Mouse (Mus musculus) ZHBTc4 (cell line): ENCODE results near the gene A730061H03Rik.

Experiments used
- DNase-seq: peaks from one replicate; pipeline ENCODE4 v3.0.0-alpha.2; 2011; ENCODE audit warnings: low read depth, low spot score

A730061H03Rik gene

GRCm38 (mm10) chr14:55560202-55561073, at the start of gene A730061H03Rik:
TSS of gene A730061H03Rik (minus strand) at chr14:55560406.
- DNase-seq = peak; percentile 99

DNA sequence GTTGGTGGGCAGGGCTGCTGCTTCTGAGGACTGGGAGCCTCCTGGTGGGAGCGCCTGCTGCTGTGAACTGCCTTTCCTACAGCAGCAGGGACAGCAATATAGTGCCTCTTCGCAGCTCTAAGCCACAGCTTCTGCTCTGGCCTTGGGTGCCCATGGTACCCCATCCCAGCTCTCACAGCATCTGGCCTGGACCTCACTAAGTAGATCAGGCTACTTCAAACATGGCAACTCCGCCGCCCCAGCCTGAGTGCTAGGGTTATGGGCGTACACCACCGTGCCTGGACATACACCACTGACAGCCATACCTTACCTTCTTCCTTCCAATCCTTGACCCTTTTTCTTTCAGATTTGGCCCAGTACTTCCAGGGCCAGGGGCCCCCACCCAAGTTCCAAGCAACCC, 48.1 kb upstream of the A730061H03Rik start:
- no peak for DNase-seq

GRCm38 (mm10) chr14:55605743-55606459, 45.7 kb upstream of the A730061H03Rik start:
- peak; percentile 48 for DNase-seq

- peak; percentile 53 for DNase-seq
Measured at GRCm38 (mm10) chr14:55604823-55605222, 44.6 kb upstream of the A730061H03Rik start.

- peak; percentile 98 for DNase-seq
Measured at GRCm38 (mm10) chr14:55603633-55604576, 43.7 kb upstream of the A730061H03Rik start.

DNA sequence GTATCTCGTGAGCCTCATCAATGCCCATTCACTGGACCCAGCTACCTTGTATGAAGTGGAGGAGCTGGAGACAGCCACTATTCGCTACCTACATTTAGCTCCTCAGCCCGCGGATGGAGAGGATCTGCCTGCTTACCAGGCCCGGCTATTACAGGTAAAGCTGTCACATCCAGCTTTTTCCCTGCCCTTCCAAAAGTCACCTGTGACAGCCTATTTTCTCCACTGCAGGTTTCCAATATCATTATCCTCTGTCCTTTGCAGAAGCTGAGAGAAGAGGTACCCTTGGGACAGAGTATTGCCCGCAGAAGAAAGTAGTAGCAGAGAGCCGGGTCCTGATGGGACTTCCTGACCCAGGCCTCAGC, 43.0 kb upstream of the A730061H03Rik start, which contains the start of gene Irf9:
TSS of gene Irf9 (plus strand) at position 301 of the 362 bp plus-strand sequence.
- DNase-seq = no peak

DNA sequence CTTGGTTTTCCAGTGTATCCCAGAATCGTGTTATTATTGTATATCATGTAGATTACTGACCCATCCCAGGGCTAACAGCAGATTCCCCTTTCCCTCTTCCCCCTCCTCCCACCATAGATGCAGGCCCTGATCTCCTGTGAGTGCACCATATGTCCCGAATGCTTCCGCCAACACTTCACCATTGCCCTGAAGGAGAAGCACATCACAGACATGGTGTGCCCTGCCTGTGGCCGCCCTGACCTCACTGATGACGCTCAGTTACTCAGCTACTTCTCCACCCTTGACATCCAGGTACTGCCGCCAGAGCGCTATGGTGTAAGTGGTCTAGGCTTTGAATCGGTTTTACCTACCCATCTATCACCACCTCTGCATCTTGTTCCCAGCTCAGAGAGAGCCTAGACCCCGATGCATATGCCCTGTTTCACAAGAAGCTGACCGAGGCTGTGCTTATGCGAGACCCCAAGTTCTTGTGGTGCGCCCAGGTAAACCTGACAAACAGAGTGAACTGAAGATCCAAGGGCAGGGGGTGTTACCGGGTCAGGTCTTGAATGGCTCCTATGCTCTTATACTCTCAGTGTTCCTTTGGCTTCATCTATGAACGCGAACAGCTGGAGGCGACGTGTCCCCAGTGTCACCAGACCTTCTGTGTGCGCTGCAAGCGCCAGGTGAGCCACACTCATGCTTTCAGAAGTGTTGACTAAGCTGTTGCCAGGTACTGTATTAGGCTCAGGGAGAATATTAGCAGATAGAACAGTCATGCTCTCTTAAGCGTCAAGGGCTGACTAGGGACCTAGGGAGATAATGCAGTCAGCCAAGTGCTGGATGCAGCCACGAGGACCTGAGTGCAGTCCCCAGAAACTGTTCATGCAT, 38.5 kb upstream of the A730061H03Rik start:
- no peak for DNase-seq

GRCm38 (mm10) chr14:55596036-55596690, 36.0 kb upstream of the A730061H03Rik start:
- no peak for DNase-seq

DNA sequence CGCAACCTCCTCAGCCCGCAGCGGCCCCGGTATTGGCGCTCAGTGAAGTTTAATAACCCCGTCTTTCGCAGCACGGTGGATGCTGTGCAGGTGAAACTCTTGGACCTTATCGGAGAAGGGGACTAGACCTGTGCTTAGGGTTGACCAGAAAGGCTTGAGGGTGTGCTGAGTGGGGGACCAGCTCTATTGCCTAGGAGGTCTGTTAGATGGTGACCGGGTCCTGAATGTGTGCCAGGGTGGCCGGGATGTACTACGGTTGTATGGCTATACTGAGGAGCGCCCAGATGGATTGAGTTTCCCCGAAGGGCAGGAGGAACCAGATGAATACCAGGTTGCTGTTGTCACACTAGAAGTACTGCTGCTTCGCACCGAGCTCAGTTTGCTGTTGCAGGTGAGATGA, 32.0 kb upstream of the A730061H03Rik start:
- DNase-seq = no peak

- DNase-seq = peak; percentile 98
Measured at GRCm38 (mm10) chr14:55591331-55591891, 31.2 kb upstream of the A730061H03Rik start, which contains the start of gene Rnf31. TSS of gene Rnf31 (plus strand) at chr14:55591708.

DNA sequence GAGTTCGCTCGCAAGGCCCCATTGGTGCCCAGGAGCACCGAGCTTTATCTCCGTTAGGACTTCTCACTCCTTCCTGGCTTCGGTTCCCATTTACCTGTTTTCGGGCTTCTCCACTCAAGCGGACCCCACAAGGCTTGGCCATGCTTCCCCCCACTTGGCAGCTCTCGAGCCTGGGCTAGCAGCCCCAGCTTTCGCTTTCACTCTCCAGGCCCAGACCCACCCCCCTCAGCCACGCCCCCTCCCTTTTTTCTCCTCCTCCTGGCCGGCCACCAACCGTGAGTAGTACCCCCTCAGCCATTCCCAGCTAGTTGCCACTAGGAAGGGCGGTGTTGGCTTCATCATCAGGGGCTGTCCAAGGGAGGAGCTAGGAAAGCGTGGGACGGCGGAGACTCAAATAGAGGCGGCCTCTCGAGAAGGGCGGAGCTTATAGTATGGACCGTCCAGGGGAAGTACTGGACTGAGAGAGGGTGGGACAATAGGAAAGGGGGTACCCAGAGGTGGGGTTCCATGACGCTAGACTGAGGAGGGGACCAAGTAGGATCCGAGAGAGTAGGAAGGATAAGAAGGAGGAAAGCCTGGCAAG, 30.6 kb upstream of the A730061H03Rik start, which contains the start of gene Psme2:
TSS of gene Psme2 (minus strand) at position 366 of the 583 bp plus-strand sequence.
- peak; percentile 98 for DNase-seq

DNA sequence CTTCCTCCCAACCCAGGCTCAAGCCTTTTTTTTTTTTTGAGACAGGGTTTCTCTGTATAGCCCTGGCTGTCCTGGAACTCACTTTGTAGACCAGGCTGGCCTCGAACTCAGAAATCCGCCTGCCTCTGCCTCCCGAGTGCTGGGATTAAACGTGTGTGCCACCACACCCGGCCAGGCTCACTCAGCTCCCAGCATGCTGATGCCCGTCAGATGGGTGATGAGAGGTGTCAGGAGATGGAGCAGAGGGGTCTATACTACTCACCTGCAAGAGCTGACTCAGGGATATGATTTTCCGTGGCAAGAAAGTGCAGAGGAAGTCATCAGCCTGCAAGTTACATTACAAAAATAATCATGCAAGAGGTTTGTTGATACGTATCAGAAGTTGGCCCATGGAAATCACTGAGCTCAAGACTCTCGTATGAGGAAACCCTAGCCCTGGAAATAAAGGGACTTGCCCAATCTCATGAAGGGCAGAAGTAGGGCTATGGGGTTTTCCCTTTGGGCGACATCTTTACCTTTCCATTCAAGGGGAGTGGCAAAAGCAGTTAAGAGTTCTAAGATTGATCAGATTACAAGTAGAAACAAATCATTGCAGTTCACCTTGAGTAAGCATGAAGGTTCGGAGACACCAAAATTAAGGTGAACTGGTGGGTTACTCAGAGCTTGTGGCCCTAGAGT, 29.7 kb upstream of the A730061H03Rik start:
- DNase-seq = no peak

GRCm38 (mm10) chr14:55589271-55589670, 29.1 kb upstream of the A730061H03Rik start:
- DNase-seq = no peak

DNA sequence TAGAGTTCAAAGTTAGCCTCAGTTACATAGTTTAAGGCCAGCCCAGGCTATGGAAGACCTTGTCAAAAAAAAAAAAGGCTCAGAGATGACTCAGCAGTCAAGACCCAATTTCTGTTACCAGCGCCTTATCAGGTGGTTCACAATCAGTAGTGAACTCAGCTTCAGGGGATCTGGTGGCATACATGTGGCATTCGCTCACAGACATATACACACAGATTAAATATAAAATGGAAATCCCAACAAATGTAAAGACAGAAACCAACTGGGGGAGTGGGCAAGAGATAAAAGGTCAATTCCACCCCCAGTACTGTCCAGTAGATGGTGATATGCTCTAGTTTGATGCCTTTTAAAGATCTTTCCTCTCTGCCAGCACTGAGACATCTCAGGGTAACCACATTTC, 25.9 kb upstream of the A730061H03Rik start:
- no peak for DNase-seq

DNA sequence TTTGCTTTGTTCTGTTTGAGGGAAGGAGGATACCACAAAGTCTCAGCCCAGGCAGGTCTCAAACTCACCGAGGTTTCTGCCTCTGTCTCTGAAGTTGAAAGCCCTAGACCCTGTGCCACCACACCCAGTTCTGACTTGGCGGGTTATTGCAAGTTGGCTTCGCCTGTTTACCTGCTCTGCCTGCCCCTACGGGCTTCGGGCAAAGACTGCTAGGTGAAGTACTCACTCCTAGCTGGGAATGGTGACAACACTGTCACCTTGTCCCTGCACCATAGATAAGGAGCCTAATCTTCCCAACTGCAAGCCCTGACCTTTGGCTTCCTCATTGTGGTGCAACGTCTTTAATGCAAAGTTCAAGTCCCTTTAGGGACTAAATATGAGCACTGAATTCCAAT, 25.4 kb upstream of the A730061H03Rik start:
- no peak for DNase-seq

DNA sequence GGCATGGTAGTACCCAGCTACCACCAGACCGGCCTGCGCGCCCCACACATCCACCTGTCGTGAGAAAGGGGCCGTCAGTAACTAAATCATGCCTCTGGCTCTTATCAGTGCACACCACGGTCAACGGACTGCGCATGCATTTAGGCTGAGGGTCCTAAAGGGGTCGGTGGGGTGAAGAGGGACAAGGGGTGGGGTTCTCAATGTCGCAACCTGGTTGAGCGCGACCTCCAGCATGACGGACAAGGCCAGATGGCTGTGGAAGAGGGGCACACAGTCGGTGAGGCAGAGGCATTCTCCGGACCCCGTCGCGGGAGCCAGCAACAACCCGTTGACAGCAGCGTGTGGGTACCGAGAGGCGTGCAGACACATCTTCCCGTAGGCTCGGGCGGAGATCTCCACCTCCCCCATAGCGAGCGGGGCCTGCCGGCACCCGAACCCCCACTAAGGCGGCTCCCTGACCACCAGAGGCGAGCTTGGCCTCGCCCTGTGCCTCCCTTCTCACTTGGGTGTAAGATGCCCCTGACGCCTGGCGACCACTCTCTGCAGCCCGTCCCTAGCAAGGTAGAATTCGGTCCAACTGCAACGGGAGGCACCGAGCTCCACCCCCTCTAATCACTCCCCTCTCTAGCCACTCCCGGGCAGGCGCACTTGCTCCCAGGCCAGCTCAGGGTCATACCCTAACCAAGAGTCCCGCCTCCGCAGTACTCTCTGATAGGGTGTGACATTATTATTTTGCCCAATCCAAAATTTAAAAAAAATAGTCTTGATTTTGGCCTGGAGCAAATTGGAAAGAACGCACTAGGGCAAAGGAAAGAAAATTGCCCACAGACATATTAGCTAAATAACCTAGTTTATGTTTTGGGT, 24.7 kb upstream of the A730061H03Rik start, which contains the start of gene Emc9:
TSS of gene Emc9 (minus strand) at position 601 of the 864 bp plus-strand sequence.
- peak; percentile 86 for DNase-seq

- DNase-seq = no peak
Measured at GRCm38 (mm10) chr14:55584303-55584701, 24.1 kb upstream of the A730061H03Rik start.
